Mouse (Mus musculus) 416B (cell line): Measurements from ENCODE around the gene Casp7.
"Not testable (repeated sequence)": the region's sequence is repeated elsewhere in the genome, so short reads cannot be mapped to it uniquely, and the experiment has no call there.

Experiments
- DNase-seq: peaks from one replicate; pipeline ENCODE4 v3.0.0; 2011; ENCODE audit warnings: low read depth

Casp7 gene

GRCm38 (mm10) chr19:56385546-56385945 lies 11.4 kb upstream of the Casp7 start:
- no peak for DNase-seq

GRCm38 (mm10) chr19:56386095-56386494 lies 10.8 kb upstream of the Casp7 start:
- no peak for DNase-seq

- DNase-seq = peak; percentile 66
Measured at GRCm38 (mm10) chr19:56387726-56388302, 9.1 kb upstream of the Casp7 start.

GRCm38 (mm10) chr19:56389176-56389575 lies 7.8 kb upstream of the Casp7 start:
- DNase-seq = no peak

- no peak for DNase-seq
Measured at GRCm38 (mm10) chr19:56389879-56390278, 7.0 kb upstream of the Casp7 start, which contains the start of gene Nrap. TSS of gene Nrap (minus strand) at chr19:56390037.

GRCm38 (mm10) chr19:56391307-56392046 lies 5.5 kb upstream of the Casp7 start:
- DNase-seq = peak; percentile 95

- peak; percentile 61 for DNase-seq
Measured at GRCm38 (mm10) chr19:56393311-56393866, 3.5 kb upstream of the Casp7 start.

GRCm38 (mm10) chr19:56395183-56395935 lies 1.6 kb upstream of the Casp7 start:
- no peak for DNase-seq

GRCm38 (mm10) chr19:56396227-56396626 lies 702 bp upstream of the Casp7 start:
- DNase-seq = peak; percentile 23

- peak; percentile 67 for DNase-seq
Measured at GRCm38 (mm10) chr19:56397663-56398527, 966 bp downstream of the Casp7 start.

GRCm38 (mm10) chr19:56398528-56398795 lies 1.5 kb downstream of the Casp7 start:
- no peak for DNase-seq

GRCm38 (mm10) chr19:56400200-56400599 lies 3.3 kb downstream of the Casp7 start:
- peak; percentile 76 for DNase-seq

GRCm38 (mm10) chr19:56401864-56402263 lies 4.9 kb downstream of the Casp7 start:
- no peak for DNase-seq

GRCm38 (mm10) chr19:56405824-56406223 lies 8.9 kb downstream of the Casp7 start:
- no peak for DNase-seq

- no peak for DNase-seq
Measured at GRCm38 (mm10) chr19:56406581-56406980, 9.7 kb downstream of the Casp7 start.

GRCm38 (mm10) chr19:56409884-56410283 lies 13.0 kb downstream of the Casp7 start:
- DNase-seq = not testable (repeated sequence)

- no peak for DNase-seq
Measured at GRCm38 (mm10) chr19:56418404-56418803, 21.5 kb downstream of the Casp7 start.

GRCm38 (mm10) chr19:56419452-56419851 lies 22.5 kb downstream of the Casp7 start:
- no peak for DNase-seq

- no peak for DNase-seq
Measured at GRCm38 (mm10) chr19:56420345-56420744, 23.4 kb downstream of the Casp7 start.

GRCm38 (mm10) chr19:56422476-56423338 lies 25.8 kb downstream of the Casp7 start:
- DNase-seq = peak; percentile 60

GRCm38 (mm10) chr19:56423370-56423769 lies 26.4 kb downstream of the Casp7 start:
- DNase-seq = no peak
